Mouse (Mus musculus) lung, adult 2 months (tissue): Measurements from ENCODE around the gene Pdcd7. TPM values are rescaled to one million over a fixed set of nuclear protein-coding genes. Genes with fewer than 3 reads are reported as not detected.

Experiments
- DNase-seq: peaks from one replicate; pipeline ENCODE4 v3.0.0; 2022
- H3K4me1 ChIP-seq: fragments of 200-500 bp; 2 replicates; pipeline ENCODE4 v1.6.1; 2011; ENCODE audit warnings: low read length; ENCODE audit not compliant: control insufficient read depth, insufficient read depth
- H3K4me3 ChIP-seq: fragments of 200-500 bp; replicated peaks from 2 replicates; pipeline ENCODE3; 2011; ENCODE audit warnings: low read depth, mild to moderate bottlenecking, control low read depth, low read length; ENCODE audit errors: extremely low read depth
- CTCF ChIP-seq: fragments of 200-500 bp; IDR thresholded peaks from 2 replicates; pipeline ENCODE4 v1.5.1; 2011; ENCODE audit warnings: mild to moderate bottlenecking, low read length, control low read depth; ENCODE audit not compliant: insufficient read depth
- POLR2A ChIP-seq: fragments of 200-500 bp; IDR thresholded peaks from 2 replicates; pipeline ENCODE4 v1.6.1; 2011; ENCODE audit warnings: low read depth, mild to moderate bottlenecking, control low read depth, low read length, borderline replicate concordance; ENCODE audit errors: extremely low read depth
- WGBS: fragments of 180-500 bp; shearing (Covaris S2); methylation state at CpG from one replicate; pipeline ENCODE4 v1.1.7; 2018; 5-methylcytosine and 5-hydroxymethylcytosine counted together
- polyA plus RNA-seq: library from polyadenylated mRNA; depleted of rRNA; stranded (reverse); fragments of >200 nt; gene quantifications from 2 replicates; pipeline ENCODE4 v1.2.3, GENCODE M21; 2012; rRNA removed

Pdcd7 gene
- 10.9 and 12.1 TPM in 2 replicates for polyA plus RNA-seq

- TF ChIP-seq CTCF (no peak), POLR2A (peak; percentile 85; the same call in 1 of the 2 replicates)
- H3K4me3 ChIP-seq: peak within 1 kb of the TSS; percentile 74
- peaks cover 10% of the 10 kb centered on the region for H3K4me1 ChIP-seq
- under 1% methylated on average over 45 of the region's 59 CpGs for WGBS
- DNase-seq: peak; percentile 94
These were observed at the start of gene Pdcd7 for GRCm38 (mm10) chr9:65345854-65346475. Gene Pdcd7 (plus strand): TSS chr9:65346104.

GRCm38 (mm10) chr9:65297056-65297455 lies 48.8 kb upstream of the Pdcd7 start:
- Histone ChIP-seq H3K4me1 (peaks cover 12% of the 10 kb centered on the region), H3K4me3 (no peak overlapping the region)
- no peak for DNase-seq
- TF ChIP-seq POLR2A (no peak), CTCF (no peak)
- 87% methylated on average over 2 of the region's 2 CpGs for WGBS

GRCm38 (mm10) chr9:65298761-65299160 lies 47.1 kb upstream of the Pdcd7 start:
- no peak overlapping the region for H3K4me3 ChIP-seq
- WGBS: 72% methylated on average over 3 of the region's 3 CpGs
- no peak for DNase-seq
- no peak for TF ChIP-seq CTCF
- no peak for TF ChIP-seq POLR2A
- peaks cover 9% of the 10 kb centered on the region for H3K4me1 ChIP-seq

GRCm38 (mm10) chr9:65299650-65300049 lies 46.3 kb upstream of the Pdcd7 start:
- no peak for DNase-seq
- H3K4me3 ChIP-seq: no peak overlapping the region

GRCm38 (mm10) chr9:65302327-65302983 lies 43.4 kb upstream of the Pdcd7 start:
- Histone ChIP-seq H3K4me1 (peaks cover 8% of the 10 kb centered on the region), H3K4me3 (no peak overlapping the region)
- 89% methylated on average over 4 of the region's 4 CpGs for WGBS
- DNase-seq: no peak
- TF ChIP-seq POLR2A (no peak), CTCF (no peak)

More at GRCm38 (mm10) chr9:65299650-65300049, 46.3 kb upstream of the Pdcd7 start:
- peaks cover 12% of the 10 kb centered on the region for H3K4me1 ChIP-seq
- TF ChIP-seq CTCF (no peak), POLR2A (no peak)
- 97% methylated on average over 7 of the region's 7 CpGs for WGBS

- 55% methylated on average over 4 of the region's 4 CpGs for WGBS
- no peak for DNase-seq
- TF ChIP-seq POLR2A (no peak), CTCF (no peak)
- Histone ChIP-seq H3K4me1 (peaks cover 8% of the 10 kb centered on the region), H3K4me3 (no peak overlapping the region)
These were observed 42.3 kb upstream of the Pdcd7 start for GRCm38 (mm10) chr9:65303586-65303985.

GRCm38 (mm10) chr9:65304300-65304699 lies 41.6 kb upstream of the Pdcd7 start:
- 56% methylated on average over 4 of the region's 4 CpGs for WGBS

GRCm38 (mm10) chr9:65306672-65307071 lies 39.2 kb upstream of the Pdcd7 start:
- WGBS: 77% methylated on average over 2 of the region's 2 CpGs
- H3K4me3 ChIP-seq: no peak overlapping the region
- no peak for DNase-seq
- peaks cover 6% of the 10 kb centered on the region for H3K4me1 ChIP-seq
- no peak for TF ChIP-seq CTCF
- no peak for TF ChIP-seq POLR2A

More at GRCm38 (mm10) chr9:65304300-65304699, 41.6 kb upstream of the Pdcd7 start:
- TF ChIP-seq POLR2A: no peak
- TF ChIP-seq CTCF: no peak
- peaks cover 6% of the 10 kb centered on the region for H3K4me1 ChIP-seq
- no peak for DNase-seq
- H3K4me3 ChIP-seq: no peak overlapping the region

GRCm38 (mm10) chr9:65308011-65308410 lies 37.9 kb upstream of the Pdcd7 start:
- Histone ChIP-seq H3K4me3 (no peak overlapping the region), H3K4me1 (peaks cover 6% of the 10 kb centered on the region)
- WGBS: 72% methylated on average over 1 of the region's 1 CpGs
- no peak for DNase-seq
- TF ChIP-seq POLR2A: no peak
- no peak for TF ChIP-seq CTCF

GRCm38 (mm10) chr9:65312669-65313357 lies 33.1 kb upstream of the Pdcd7 start:
- TF ChIP-seq POLR2A (no peak), CTCF (no peak)
- 97% methylated on average over 4 of the region's 4 CpGs for WGBS
- H3K4me3 ChIP-seq: no peak overlapping the region
- H3K4me1 ChIP-seq: no peaks in the 10 kb centered on the region
- no peak for DNase-seq
